Mouse (Mus musculus) ES-Bruce4 (cell line): ENCODE data around the gene 1700015F17Rik. TPM values are rescaled to one million over a fixed set of nuclear protein-coding genes. Genes with fewer than 3 reads are reported as not detected.

ENCODE experiments used
- H3K27ac ChIP-seq: 2 replicates; pipeline ENCODE4 v1.5.1; 2012; ENCODE audit warnings: low read length, inconsistent platforms; ENCODE audit not compliant: insufficient read depth
- H3K27me3 ChIP-seq: 2 replicates; pipeline ENCODE4 v1.6.1; 2012; ENCODE audit warnings: mild to moderate bottlenecking, low read length, inconsistent platforms; ENCODE audit not compliant: control insufficient read depth, poor library complexity, insufficient read depth, severe bottlenecking
- H3K36me3 ChIP-seq: 2 replicates; pipeline ENCODE4 v1.6.1; 2012; ENCODE audit warnings: inconsistent platforms, mild to moderate bottlenecking, low read length, moderate library complexity; ENCODE audit not compliant: control insufficient read depth, poor library complexity, insufficient read depth, severe bottlenecking
- H3K4me1 ChIP-seq: one replicate; pipeline ENCODE4 v1.8.1; 2011; ENCODE audit warnings: low read length; ENCODE audit not compliant: control insufficient read depth, insufficient read depth
- H3K4me3 ChIP-seq: 2 replicates; pipeline ENCODE4 v1.5.1; 2011; ENCODE audit warnings: low read depth, mild to moderate bottlenecking, low read length
- H3K9ac ChIP-seq: 2 replicates; pipeline ENCODE4 v1.6.1; 2012; ENCODE audit warnings: low read depth, mild to moderate bottlenecking, inconsistent platforms; ENCODE audit not compliant: poor library complexity, severe bottlenecking
- H3K9me3 ChIP-seq: replicated peaks from 2 replicates; pipeline ENCODE4 v1.6.1; 2012; ENCODE audit warnings: mild to moderate bottlenecking, low read length, inconsistent platforms; ENCODE audit not compliant: control insufficient read depth, poor library complexity, insufficient read depth, severe bottlenecking
- CTCF ChIP-seq: IDR thresholded peaks from one replicate; pipeline ENCODE4 v1.8.1; 2011; ENCODE audit warnings: low read depth, low read length
- EP300 ChIP-seq: IDR thresholded peaks from 2 replicates; pipeline ENCODE4 v1.6.1; 2011; ENCODE audit warnings: low read depth, low read length; ENCODE audit not compliant: insufficient read depth
- POLR2A ChIP-seq: IDR thresholded peaks from one replicate; pipeline ENCODE4 v1.8.1; 2011; ENCODE audit warnings: low read length; ENCODE audit not compliant: insufficient read depth
- polyA plus RNA-seq: library from polyadenylated mRNA; stranded (reverse); fragments of >200 nt; gene quantifications from 2 replicates; pipeline ENCODE4 v1.2.4, GENCODE M21; 2011; ENCODE audit warnings: low read depth; ENCODE audit not compliant: missing spikeins, insufficient read depth, insufficient read length

The 1700015F17Rik gene
- polyA plus RNA-seq, 1 experiment = not detected

- H3K9ac ChIP-seq = no peak overlapping the region
- H3K27ac ChIP-seq = no peak overlapping the region
- peak overlapping the region; percentile 24; the same call in 1 of the 2 replicates for H3K4me3 ChIP-seq
- no peaks in the 10 kb centered on the region for H3K9me3 ChIP-seq
- TF ChIP-seq POLR2A = no peak
- TF ChIP-seq EP300 = no peak
- TF ChIP-seq CTCF = no peak
- no peaks in the 10 kb centered on the region; the same call in 1 of the 2 replicates for H3K36me3 ChIP-seq
- no peaks in the 10 kb centered on the region for H3K27me3 ChIP-seq
- H3K4me1 ChIP-seq = peaks cover 3% of the 10 kb centered on the region
Observed at GRCm38 (mm10) chr5:5508231-5508630, 29.3 kb upstream of the 1700015F17Rik start.

- Histone ChIP-seq H3K9me3 (no peaks in the 10 kb centered on the region), H3K4me1 (peaks cover 3% of the 10 kb centered on the region), H3K27me3 (no peaks in the 10 kb centered on the region), H3K27ac (no peak overlapping the region), H3K9ac (no peak overlapping the region), H3K36me3 (no peaks in the 10 kb centered on the region; the same call in 1 of the 2 replicates), H3K4me3 (peak overlapping the region; percentile 24; the same call in 1 of the 2 replicates)
- TF ChIP-seq CTCF = peak; percentile 84
- no peak for TF ChIP-seq POLR2A
- TF ChIP-seq EP300 = 0 out of 2 replicates have a peak, but pooled peaks have one; percentile 22
Observed at GRCm38 (mm10) chr5:5507701-5508225, 28.8 kb upstream of the 1700015F17Rik start.

- TF ChIP-seq CTCF (no peak), POLR2A (no peak), EP300 (peak; percentile 85)
- Histone ChIP-seq H3K4me1 (peaks cover 3% of the 10 kb centered on the region), H3K27me3 (no peaks in the 10 kb centered on the region), H3K4me3 (no peak overlapping the region), H3K36me3 (no peaks in the 10 kb centered on the region; the same call in 1 of the 2 replicates), H3K27ac (no peak overlapping the region), H3K9ac (no peak overlapping the region), H3K9me3 (no peaks in the 10 kb centered on the region)
Observed at GRCm38 (mm10) chr5:5504456-5504855, 25.5 kb upstream of the 1700015F17Rik start.

- no peaks in the 10 kb centered on the region; the same call in 1 of the 2 replicates for H3K27me3 ChIP-seq
- no peak for TF ChIP-seq POLR2A
- no peak for TF ChIP-seq CTCF
- TF ChIP-seq EP300 = no peak
- H3K36me3 ChIP-seq = no peaks in the 10 kb centered on the region; the same call in 1 of the 2 replicates
- no peak overlapping the region for H3K9ac ChIP-seq
- H3K4me1 ChIP-seq = peaks cover 2% of the 10 kb centered on the region
- H3K27ac ChIP-seq = no peak overlapping the region
- no peak overlapping the region for H3K4me3 ChIP-seq
- H3K9me3 ChIP-seq = no peaks in the 10 kb centered on the region
Observed at GRCm38 (mm10) chr5:5503381-5503780, 24.4 kb upstream of the 1700015F17Rik start.

GRCm38 (mm10) chr5:5501583-5501982, 22.6 kb upstream of the 1700015F17Rik start:
- TF ChIP-seq CTCF (no peak), POLR2A (no peak), EP300 (no peak)

GRCm38 (mm10) chr5:5496393-5496792, 17.4 kb upstream of the 1700015F17Rik start:
- no peaks in the 10 kb centered on the region; the same call in 1 of the 2 replicates for H3K27me3 ChIP-seq
- no peak overlapping the region for H3K27ac ChIP-seq
- H3K4me1 ChIP-seq = no peaks in the 10 kb centered on the region
- TF ChIP-seq EP300 = no peak
- no peaks in the 10 kb centered on the region for H3K9me3 ChIP-seq
- no peaks in the 10 kb centered on the region for H3K36me3 ChIP-seq
- H3K9ac ChIP-seq = no peak overlapping the region
- no peak overlapping the region for H3K4me3 ChIP-seq

More at GRCm38 (mm10) chr5:5501583-5501982, 22.6 kb upstream of the 1700015F17Rik start:
- Histone ChIP-seq H3K9me3 (no peaks in the 10 kb centered on the region), H3K9ac (no peak overlapping the region), H3K4me1 (no peaks in the 10 kb centered on the region), H3K4me3 (no peak overlapping the region), H3K36me3 (no peaks in the 10 kb centered on the region; the same call in 1 of the 2 replicates), H3K27me3 (no peaks in the 10 kb centered on the region; the same call in 1 of the 2 replicates), H3K27ac (no peak overlapping the region)
